Mouse (Mus musculus) brain, embryonic 14.5 days (tissue): ENCODE results near the gene Smarcc1. TPM values are rescaled to one million over a fixed set of nuclear protein-coding genes. Genes with fewer than 3 reads are reported as not detected.
A peak's percentile ranks its signal among the peaks of the same experiment; 100 is the strongest.

Experiments
- DNase-seq: peaks from one replicate; pipeline ENCODE4 v3.0.0-alpha.2; 2011; ENCODE audit warnings: low read depth
- CTCF ChIP-seq: fragments of 200-500 bp; IDR thresholded peaks from 2 replicates; pipeline ENCODE4 v1.5.1; 2012; ENCODE audit warnings: inconsistent platforms, mild to moderate bottlenecking, moderate library complexity, borderline replicate concordance; ENCODE audit not compliant: insufficient read depth, insufficient read length; ENCODE audit errors: extremely low read depth
- POLR2A ChIP-seq: fragments of 200-500 bp; IDR thresholded peaks from 2 replicates; pipeline ENCODE4 v1.6.1; 2012; ENCODE audit warnings: mild to moderate bottlenecking, inconsistent platforms, borderline replicate concordance; ENCODE audit not compliant: poor library complexity, insufficient read depth, insufficient read length, severe bottlenecking; ENCODE audit errors: extremely low read depth
- polyA plus RNA-seq: library from polyadenylated mRNA; depleted of rRNA; stranded (reverse); fragments of >200 nt; gene quantifications from 2 replicates; pipeline ENCODE4 v1.2.3, GENCODE M21; 2012; rRNA removed

Gene Smarcc1
- polyA plus RNA-seq, 1 experiment: 82.7 TPM

GRCm38 (mm10) chr9:110264991-110265390 is 147.5 kb downstream of the Smarcc1 start:
- no peak for TF ChIP-seq POLR2A
- no peak for TF ChIP-seq CTCF
- no peak for DNase-seq

- no peak for TF ChIP-seq CTCF
- no peak for TF ChIP-seq POLR2A
- no peak for DNase-seq
Measured at GRCm38 (mm10) chr9:110268416-110268815, 150.9 kb downstream of the Smarcc1 start.

GRCm38 (mm10) chr9:110272330-110272729 is 154.8 kb downstream of the Smarcc1 start:
- no peak for DNase-seq
- TF ChIP-seq CTCF (no peak), POLR2A (no peak)

GRCm38 (mm10) chr9:110273507-110273906 is 156.0 kb downstream of the Smarcc1 start:
- DNase-seq: no peak
- TF ChIP-seq POLR2A (no peak), CTCF (no peak)

- peak; percentile 7; the same call in 1 of the 2 replicates for TF ChIP-seq CTCF
- no peak for TF ChIP-seq POLR2A
Measured at GRCm38 (mm10) chr9:110275882-110276281, 158.4 kb downstream of the Smarcc1 start.

GRCm38 (mm10) chr9:110277431-110277881 is 159.9 kb downstream of the Smarcc1 start:
- TF ChIP-seq POLR2A (no peak), CTCF (no peak)
- no peak for DNase-seq

More at GRCm38 (mm10) chr9:110275882-110276281, 158.4 kb downstream of the Smarcc1 start:
- no peak for DNase-seq

GRCm38 (mm10) chr9:110284075-110284697 is 166.7 kb downstream of the Smarcc1 start:
- TF ChIP-seq CTCF: no peak
- no peak for TF ChIP-seq POLR2A

GRCm38 (mm10) chr9:110287321-110287924 is 169.9 kb downstream of the Smarcc1 start:
- TF ChIP-seq CTCF (no peak), POLR2A (no peak)
- DNase-seq: peak; percentile 95

More at GRCm38 (mm10) chr9:110284075-110284697, 166.7 kb downstream of the Smarcc1 start:
- peak; percentile 33 for DNase-seq

Other genes with a start within 250 kb of the Smarcc1 start
- 15.4 and 16.7 TPM in 2 replicates for gene Cdc25a, start 242.1 kb upstream of the Smarcc1 start, polyA plus RNA-seq
- 161 and 224 TPM in 2 replicates for gene Map4, start 186.2 kb upstream of the Smarcc1 start, polyA plus RNA-seq
- 192 and 231 TPM in 2 replicates for gene Dhx30, start 122 bp downstream of the Smarcc1 start, polyA plus RNA-seq
- gene Cspg5, start 126.1 kb downstream of the Smarcc1 start, polyA plus RNA-seq: 108 and 139 TPM in 2 replicates
- 46.6 and 55.9 TPM in 2 replicates for gene Elp6, start 187.5 kb downstream of the Smarcc1 start, polyA plus RNA-seq
- 24.9 and 53.4 TPM in 2 replicates for gene Scap, start 215.6 kb downstream of the Smarcc1 start, polyA plus RNA-seq